Mouse (Mus musculus): ENCODE measurements around the gene Map1b. TPM values are rescaled to one million over a fixed set of nuclear protein-coding genes. Genes with fewer than 3 reads are reported as not detected.

Gene Map1b
- total RNA-seq, 2 experiments from 2014 or later, result 795 to 818 TPM

DNA sequence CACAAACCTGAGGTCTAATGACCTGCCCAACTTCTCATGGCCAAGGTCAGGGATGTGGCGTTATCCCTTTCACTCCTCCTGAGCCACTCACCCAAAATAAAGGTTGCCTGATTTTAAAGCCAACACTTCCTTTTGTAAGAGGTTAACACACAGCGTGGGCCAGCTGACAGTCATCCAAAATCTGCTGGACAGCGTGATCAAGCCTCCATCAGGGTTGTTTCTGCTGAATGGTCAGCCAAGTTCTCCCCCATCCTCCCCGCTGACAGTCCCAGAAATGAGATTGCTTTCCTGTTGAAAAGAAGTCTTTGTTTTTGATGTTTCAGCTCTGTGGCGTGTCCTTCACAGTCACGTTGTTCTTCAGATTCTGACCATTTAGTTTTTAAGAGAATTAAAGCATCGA lies 65.6 kb downstream of the Map1b start:
- DNase-seq (ENCODE audit: low spot score in 2 of 2), result peak in 1 of 2 experiments; percentile 75

DNA sequence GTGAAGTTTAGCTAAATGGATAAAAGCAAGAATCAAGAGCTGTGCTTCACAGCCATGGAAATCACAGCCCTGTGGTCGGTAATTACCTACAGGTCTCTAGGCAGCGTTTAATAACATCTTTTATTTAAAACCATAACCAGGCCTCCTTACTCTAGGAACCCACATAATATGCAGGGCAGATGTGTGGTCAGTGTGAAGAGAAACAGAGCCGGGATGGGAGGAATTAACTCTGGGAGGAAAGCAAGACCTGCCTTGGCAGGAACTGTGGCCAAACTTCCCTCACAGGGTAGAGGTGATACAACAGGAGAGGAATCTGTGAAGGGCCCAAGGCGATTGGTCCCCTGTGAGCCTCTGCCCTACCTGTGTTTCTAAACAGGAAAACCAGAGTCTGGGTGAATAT lies 66.8 kb downstream of the Map1b start:
- no peak for DNase-seq (ENCODE audit: low spot score in 2 of 2)

DNA sequence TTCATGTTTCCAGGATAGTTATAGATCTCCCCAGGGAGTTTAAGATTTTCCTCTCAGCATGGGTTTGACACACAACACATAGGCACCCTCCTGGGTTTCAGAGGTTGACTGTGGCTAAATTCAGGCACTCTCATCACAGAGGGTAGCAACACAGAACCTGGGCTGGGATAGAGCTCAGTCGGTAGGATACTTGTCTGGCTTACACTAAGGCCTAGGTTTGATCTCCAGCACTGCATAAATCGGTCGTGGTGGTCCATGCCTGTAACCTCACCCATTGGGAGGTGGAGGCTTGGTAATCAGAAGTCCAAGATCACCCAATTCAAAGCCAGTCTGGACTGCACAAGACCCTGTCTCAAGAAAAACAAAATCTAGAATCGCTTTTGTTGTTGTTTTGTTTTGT lies 68.1 kb downstream of the Map1b start:
- no peak for DNase-seq (ENCODE audit: low spot score in 2 of 2)

DNA sequence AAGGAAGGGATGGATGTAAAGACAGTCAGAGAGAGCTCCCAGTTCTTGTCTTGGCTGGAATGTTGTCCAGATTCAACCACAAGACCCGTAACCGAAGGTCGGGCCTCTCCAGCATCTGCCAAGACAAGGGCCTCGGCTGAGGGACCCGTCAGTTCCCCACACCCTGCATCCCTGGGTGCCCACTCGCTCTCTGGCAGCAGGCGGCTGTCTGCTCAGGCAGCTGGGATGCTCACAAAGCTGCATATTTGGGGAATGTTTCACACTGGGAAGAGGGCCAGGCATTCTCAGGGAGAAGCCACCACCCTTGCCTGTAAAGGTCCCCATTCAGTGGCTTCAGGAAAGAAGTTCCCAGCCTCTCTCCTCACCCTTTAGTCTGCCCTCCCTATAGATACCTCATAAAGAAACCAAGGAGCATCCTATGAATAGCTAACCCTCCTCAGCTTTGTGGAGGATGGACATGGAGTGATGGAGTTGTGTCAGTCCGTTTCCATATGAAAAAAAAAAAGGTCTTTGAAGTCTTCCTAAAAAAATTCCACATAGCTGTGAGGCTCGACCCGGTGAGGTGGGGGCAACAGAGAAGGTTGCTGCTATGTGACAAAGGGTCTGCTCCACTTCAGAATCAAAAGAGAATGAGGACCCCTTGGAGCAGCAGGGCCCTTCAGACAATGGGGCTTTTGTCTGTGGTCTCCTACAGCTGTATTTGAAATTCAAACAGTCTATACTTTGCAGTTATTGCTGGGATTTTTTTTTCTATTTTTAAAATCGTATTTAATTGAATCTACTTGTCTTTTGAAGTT lies 68.7 kb downstream of the Map1b start:
- peak; percentile 62 to 69 for DNase-seq (ENCODE audit: low spot score in 2 of 2)

DNA sequence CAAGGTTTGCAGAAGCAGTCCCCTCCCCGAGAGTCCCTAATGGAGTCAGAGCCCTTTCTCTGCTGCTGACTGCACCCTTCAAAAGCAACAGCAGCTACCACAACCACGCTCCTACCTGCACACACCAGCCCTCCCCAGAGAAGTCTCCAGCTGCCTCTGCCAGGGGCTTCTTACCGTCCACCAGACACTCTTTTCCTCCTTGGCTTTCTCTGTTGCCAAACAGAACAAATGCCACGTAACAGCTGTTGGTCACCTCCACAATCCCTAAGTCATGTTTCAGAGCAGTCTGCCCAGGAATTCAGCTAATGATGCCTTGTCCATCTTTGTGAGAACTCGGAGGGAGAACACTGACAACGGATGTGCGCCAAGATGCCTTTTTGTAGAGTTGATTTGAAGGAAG lies 69.3 kb downstream of the Map1b start:
- DNase-seq (ENCODE audit: low spot score in 2 of 2), result no peak

DNA sequence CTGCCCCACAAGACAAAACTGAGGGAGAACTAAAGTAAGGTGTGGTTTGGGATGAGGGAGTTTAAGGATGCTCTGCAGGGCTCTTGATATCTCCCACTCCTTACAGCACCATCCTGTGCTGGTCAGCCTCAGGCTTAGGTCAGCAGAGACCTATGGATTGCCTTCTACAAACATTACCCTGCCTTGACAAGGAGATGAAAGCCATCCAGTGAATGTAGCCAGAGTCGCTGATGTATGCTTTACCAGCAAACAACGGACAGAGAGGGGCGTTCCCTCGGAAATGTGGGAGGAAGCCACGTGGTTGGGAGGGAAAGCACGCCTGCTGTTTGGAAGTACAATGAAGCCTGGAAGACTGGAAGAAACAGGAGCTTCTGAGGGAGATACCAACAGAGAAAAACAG lies 71.5 kb downstream of the Map1b start:
- no peak for DNase-seq (ENCODE audit: low spot score in 2 of 2)

DNA sequence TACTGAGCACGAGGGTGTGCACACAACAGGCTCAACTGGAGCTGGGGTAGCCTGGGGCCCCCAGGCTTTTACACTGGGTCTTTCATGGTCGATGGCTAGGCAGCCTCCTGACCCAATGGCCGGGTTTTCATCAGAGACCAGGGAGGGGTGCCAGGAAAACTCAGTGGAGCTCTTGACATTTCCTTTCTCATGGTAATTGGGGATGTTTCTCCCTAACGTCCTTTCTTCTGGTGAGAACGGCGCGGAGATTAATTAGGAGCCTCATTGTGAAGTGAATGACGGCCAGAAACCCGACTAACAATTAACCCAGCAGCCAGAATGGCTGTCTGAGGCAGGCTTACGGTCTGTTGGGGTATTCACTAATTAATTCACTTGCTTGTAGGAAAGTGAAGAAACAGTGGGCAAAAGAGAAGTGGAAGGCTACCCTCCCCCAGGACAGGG lies 71.9 kb downstream of the Map1b start:
- DNase-seq (ENCODE audit: low spot score in 2 of 2), result peak in 1 of 2 experiments; percentile 75

DNA sequence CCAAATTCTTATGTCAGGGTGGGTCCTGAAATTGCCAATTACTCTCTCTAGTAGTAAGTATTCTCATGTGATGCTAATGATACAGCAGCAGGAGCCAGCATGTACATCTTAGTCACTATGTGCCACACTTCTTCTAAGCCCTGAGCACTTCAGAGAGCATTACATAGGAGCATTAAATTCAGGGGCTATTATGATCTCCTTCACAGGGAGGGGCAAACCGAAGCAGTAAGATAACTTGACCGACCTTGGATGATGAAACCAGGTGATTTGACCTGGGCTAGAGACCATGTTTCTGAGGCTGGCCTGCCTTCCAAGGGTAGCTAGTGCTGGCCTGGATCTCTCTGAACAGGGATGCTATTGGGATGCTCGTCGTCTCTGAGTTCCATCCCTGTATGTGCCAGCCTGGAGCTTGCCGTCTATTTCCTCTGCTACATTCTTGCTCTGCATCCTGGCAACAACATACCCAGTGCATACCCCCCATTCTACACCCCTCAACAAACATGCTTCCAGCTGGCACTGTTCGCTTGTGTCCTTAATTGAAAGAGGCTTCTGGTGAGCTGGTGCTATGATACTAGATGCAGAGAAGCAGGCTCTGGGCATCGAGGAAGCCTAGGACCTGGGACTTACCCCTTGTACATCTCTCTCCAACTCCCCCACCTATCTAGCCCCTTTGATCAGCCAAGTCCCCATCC lies 72.7 kb downstream of the Map1b start:
- no peak for DNase-seq (ENCODE audit: low spot score in 2 of 2)

DNA sequence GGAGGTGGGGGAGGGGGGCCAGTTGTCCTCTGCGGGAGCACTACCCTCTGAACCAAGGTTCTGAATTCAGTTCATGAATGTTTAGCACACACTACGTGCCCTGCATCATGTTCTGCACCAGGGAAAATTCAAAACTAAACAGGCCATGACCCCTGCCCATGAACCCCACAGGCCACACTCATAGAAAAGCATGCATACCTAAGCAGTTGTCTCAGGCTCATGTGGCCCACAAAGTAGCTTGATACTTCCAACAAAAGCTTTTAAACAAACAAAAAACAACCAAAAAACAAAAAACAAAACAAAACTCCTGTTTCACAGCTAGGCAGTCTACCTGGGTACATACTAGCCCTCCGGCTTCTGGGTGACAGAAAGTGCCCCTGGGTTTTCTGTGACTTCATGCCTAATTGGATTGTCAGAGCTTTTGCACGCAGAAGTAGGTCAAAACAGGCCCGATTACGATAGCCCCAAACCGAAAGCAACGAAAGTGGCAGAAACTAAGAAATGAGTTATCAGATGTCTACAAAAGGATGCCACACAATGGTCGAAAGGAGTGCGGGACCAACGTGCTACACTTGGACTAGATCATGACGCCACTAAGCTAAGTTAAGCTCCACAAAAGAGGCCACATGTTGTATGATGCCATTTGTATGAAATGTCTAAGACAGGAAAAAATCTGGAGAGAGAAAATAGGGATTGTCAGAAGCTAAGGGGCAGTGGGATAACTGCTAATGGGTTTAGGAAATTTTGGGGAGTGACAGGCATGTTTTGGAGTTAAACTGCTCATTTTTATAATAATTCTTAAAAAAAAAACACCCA lies 73.7 kb downstream of the Map1b start:
- DNase-seq (ENCODE audit: low spot score in 2 of 2), result no peak

DNA sequence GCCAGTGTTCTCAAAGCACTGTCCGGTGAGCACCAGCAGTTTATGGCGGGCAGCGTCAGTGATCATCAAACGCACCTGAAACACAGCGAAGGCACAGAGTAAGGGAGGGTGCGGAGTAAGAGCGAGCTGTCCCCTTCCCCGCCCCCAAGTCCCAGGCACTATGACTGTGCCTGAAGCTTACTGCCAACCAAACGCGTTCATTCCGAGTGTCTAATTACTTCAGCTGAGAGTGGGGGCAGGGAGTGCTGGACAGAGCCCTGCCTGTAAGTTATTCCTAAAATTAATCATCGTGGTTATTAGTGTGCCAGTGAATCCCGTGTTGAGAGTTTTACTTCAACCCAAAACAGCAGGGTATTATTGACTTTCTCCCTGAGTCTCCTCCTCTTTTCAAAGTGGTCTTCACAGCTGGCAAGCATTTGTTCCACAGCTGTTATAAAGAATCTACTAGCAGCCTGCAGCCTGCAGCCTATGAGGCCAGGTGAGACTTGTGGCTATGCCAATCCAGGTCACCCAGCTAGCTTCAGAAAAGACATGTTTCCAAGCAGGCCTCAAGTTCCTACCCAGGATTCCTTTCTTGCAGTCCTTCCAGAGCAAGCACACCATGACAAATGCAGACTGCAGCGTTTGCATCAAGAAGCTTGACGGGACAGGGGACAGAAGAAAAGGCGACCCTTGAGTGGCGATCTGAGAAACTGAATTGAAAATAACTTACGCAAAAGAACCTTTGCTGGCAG lies 74.5 kb downstream of the Map1b start:
- no peak for DNase-seq (ENCODE audit: low spot score in 2 of 2)

DNA sequence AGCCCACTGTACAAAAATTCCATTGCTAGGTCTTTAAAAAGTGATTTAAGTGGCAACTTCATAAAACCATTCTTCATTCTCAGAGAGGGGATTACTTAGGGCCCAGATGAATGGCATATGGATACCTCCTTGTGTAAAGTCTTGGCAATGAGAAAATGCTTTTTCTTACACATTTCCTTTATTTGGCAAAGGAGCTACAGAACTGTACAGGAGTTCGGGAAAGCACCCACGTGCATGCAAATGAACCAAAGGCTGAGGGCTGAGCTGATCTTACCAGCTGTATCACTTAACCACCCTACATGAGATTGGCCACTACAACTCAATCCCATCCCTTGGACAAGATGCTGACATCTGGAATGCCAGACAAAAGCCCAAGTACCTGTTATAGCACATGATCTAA lies 76.1 kb downstream of the Map1b start:
- no peak for DNase-seq (ENCODE audit: low spot score in 2 of 2)

DNA sequence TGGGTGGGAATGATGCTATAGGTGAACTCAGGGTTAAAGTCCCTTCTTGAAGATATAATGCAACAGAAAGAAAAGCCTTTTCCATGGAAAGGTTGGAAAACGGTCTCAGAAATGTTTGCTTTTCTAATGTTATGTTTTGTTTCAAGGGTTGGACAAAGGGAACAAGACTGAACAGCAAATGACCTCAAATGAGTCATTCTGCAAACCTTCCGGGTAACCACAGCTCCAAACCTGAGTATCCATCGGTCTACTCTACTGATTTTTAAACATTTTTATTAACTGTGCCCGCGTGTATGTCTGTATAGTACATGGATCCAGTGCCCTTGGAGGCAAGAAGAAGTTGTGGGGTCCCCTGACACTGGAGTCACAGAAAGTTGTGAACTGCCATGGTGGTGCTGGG lies 77.0 kb downstream of the Map1b start:
- DNase-seq (ENCODE audit: low spot score in 2 of 2), result no peak

DNA sequence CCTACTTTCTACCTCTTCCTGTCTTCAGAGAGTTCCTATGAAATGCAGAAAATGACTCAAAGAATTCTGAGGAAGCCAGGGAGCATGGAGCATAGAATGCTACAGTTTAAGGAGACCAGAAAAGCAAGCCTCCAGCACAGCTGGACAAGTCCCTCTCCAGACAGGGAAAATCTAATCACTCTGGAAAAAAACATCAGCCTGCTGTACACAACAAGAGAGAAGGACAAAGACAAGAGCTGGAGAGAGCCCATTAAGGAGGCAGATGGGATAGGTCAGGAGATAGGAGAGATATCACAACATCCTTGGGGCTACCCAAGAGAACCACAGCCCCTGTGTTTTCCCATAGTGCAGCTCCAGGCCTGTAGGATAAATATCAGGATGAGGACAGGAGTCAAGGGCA lies 79.3 kb downstream of the Map1b start:
- DNase-seq (ENCODE audit: low spot score in 2 of 2), result no peak

DNA sequence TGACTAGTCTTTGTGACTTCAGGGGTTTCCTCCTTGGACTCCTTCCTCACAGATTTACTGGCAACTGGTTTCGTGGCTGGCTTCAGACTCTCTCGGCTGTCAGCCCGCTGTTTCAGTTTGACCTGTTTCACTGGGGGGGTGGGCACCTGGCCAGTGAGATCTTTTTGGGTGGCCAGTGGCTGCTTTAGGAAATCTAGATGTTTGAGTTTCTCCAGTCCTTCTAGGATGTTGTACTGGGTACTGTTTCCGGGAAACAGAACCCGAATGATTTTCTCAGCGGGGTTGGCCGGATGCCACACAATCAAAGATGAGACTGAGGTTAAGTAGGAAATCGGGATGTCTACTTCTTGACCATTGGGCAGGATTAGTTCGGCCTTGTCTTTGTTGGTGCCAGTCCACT lies 81.8 kb downstream of the Map1b start:
- DNase-seq (ENCODE audit: low spot score in 2 of 2), result no peak

DNA sequence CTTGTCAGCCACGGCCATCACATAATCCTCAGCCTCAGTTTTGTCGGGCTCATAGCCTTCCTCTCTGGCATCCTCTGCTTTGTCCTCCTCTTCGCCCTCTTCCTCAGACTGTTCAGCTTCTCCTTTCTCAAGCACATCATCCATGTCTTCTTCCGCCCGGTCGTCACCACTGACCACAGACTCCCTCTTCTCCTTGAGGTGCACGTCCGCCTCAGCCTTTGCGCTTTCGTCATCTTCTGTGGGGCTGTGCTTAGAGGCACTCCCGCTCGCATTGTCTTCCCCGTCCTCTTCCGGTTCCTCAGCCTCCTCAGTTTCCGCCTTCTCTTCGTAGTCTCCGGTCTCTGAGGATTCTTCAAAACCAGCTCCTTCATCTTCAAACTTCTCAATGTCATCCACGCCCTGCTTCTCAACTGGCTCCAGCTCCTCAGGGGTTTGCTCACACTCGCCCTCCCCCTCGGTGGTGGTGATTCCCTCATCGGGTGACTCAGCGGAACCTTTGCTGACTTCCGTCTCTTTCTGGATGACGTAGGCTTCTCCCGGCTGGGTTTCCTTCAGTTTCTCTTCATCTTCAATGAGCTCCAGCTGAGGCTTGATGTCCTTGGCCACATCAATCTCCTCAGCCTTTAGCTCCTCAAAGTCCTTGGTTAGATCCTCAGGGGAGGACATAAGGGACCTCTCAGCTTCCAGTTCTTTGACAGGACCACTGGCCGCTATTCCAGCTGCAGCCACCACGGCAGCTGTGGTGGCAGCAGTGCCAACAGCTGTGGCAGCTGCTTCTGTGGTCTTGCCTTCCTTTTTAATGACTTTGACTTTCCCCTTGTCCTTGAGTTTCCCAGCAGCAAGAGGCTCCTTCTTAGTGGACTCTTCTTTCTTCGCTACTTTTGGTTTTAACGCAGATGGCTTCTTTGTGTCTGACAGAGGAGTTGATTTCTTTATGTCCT lies 83.0 kb downstream of the Map1b start:
- DNase-seq (ENCODE audit: low spot score in 2 of 2), result no peak

DNA sequence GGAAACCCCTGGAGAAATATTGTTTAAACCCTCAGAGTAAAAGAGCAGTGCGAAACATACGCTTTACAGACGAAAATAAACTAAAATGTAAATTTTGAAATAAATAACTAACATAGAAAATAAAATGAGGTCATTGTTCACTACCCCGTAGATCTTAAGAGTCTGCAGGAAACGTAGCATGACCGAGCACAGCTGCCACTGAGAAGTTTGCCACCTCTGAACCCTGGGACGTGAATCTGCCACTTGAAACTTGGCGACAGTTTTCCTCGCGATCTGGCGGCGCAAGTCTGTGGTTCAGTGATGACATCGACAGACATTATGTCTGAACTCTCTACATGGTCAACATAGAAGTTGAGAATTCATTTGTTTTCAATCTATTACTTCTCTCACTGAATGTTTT lies 92.8 kb downstream of the Map1b start:
- DNase-seq (ENCODE audit: low spot score in 2 of 2), result no peak

DNA sequence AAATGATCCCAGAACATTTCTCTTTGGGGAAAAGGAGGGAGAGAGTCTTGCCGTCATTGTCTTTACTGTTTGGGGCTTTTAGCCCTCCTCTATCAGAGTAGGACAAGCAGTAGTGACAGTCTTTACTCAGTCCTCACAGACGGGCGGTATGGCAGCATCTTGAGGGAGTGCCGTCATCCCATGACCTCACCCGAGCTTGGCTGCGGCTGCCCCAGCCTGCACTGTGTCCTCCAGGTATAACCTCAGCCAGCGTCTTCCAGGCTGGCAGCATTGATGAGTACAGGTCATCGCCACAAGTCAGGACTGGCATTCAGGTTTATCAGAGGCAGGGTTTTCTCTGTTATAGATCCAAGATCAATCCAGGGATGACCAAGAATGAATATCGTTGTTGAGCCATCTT lies 99.7 kb downstream of the Map1b start:
- no peak for DNase-seq (ENCODE audit: low spot score in 2 of 2)

DNA sequence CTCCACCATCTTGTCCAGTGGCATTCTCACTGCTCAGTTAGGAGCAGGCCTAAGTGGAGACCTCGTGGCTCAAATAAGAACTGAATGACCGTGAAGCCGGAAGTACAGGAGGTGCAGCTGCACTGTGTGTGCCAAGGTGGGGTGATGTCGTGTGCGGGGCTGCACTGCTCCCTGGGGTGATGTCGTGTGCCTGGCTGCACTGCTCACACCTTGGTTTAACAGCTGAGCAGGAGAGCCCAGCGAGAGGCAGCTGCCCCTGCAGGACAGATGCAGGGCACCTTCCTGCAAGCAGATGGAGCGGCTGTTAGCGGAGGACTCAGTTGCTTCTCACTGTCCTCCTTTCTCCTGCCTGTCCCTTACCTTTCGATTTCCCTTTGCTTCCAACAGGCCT lies 102.0 kb downstream of the Map1b start:
- DNase-seq (ENCODE audit: low spot score in 2 of 2), result no peak

DNA sequence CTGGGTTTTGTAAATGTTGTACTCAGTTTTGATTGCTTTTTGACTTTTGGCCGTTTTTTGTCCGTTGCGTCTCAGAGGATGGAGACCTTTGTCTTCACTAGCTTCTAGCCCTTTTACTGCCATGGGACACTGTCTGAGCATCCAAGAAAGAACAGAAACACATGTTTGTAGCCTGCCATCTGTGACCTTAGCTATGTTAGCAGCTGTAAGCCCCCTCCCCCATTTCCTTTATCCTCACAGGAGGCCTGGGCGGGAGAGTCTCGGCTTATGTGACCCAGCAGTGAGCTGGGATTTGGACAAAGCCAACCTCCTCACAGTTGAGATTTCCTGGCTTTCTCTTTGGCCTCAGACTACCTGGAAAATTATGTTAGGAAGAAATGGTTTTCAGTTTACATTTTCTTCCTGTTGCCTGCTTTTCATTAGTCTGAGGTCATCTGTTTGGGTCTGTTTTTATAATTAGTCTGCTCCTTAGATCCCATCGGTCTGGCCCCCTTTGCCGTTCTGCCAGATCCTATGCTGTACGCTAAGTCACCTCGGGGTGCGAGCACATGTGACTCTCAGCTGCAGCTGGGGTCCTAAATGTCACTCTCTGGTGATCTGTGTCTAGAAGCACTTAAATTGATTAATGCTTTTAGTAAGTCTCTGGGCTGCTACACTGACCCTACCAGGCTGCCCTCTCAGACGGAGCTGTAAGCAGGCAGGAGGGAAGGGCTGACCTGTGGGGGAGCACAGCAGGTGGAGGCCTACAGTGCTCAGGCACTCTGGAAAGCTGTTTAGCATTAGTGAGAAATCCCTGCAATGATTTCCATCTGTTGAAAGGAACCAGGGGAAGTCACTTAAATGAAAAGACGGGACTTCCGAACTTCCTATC lies 102.6 kb downstream of the Map1b start:
- no peak for DNase-seq (ENCODE audit: low spot score in 2 of 2)

Measured in layer of hippocampus, postnatal 14 days (tissue).